Mouse (Mus musculus): Measurements from ENCODE around the gene Cfap69. TPM values are rescaled to one million over a fixed set of nuclear protein-coding genes. Genes with fewer than 3 reads are reported as not detected.

The Cfap69 gene
- total and polyA plus RNA-seq, 2 experiments, result 0.05 to 1.0 TPM

- H3K36me3 ChIP-seq (ENCODE audit: control insufficient read depth, insufficient read depth, low read length), result no peaks in the 10 kb centered on the region
- no peaks in the 10 kb centered on the region for H3K4me1 ChIP-seq (ENCODE audit: control insufficient read depth, insufficient read depth, low read length)
- no peak overlapping the region for H3K9ac ChIP-seq (ENCODE audit: low read depth, low read length)
- H3K27ac ChIP-seq (replicated peaks; ENCODE audit: insufficient read depth, low read depth, low read length), result no peak overlapping the region
- DNase-seq (ENCODE audit: extremely low read depth, low read depth, low spot score), result no peak
- no peak overlapping the region for H3K4me3 ChIP-seq (ENCODE audit: insufficient read depth, low read depth, low read length)
- no peaks in the 10 kb centered on the region for H3K27me3 ChIP-seq (ENCODE audit: control insufficient read depth, insufficient read depth, low read length)
- no peaks in the 10 kb centered on the region for H3K79me2 ChIP-seq (ENCODE audit: control insufficient read depth, insufficient read depth, low read length)
- WGBS, result 84% methylated on average over 3 of the region's 3 CpGs
- TF ChIP-seq CTCF (IDR thresholded peaks at IDR 0.05; ENCODE audit: low read depth, low read length) (no peak), POLR2A (IDR thresholded peaks at IDR 0.05; ENCODE audit: extremely low read depth, insufficient read depth, low read length) (no peak)
These were observed 76.4 kb downstream of the Cfap69 start for GRCm38 (mm10) chr5:5587686-5588085.

GRCm38 (mm10) chr5:5573749-5574317, 90.2 kb downstream of the Cfap69 start, which contains the start of gene Gm8773:
TSS of gene Gm8773 (plus strand) at chr5:5573799.
- no peak within 1 kb of the TSS for H3K4me3 ChIP-seq (ENCODE audit: insufficient read depth, low read depth, low read length)
- no peaks in the 10 kb centered on the region for H3K4me1 ChIP-seq (ENCODE audit: control insufficient read depth, insufficient read depth, low read length)
- no peak within 1 kb of the TSS for H3K9ac ChIP-seq (ENCODE audit: low read depth, low read length)
- H3K79me2 ChIP-seq (ENCODE audit: control insufficient read depth, insufficient read depth, low read length), result no peaks in the 10 kb centered on the region
- DNase-seq (ENCODE audit: extremely low read depth, low read depth, low spot score), result no peak
- WGBS, result 3% methylated on average over 24 of the region's 24 CpGs
- H3K27ac ChIP-seq (replicated peaks; ENCODE audit: insufficient read depth, low read depth, low read length), result no peak within 1 kb of the TSS
- no peaks in the 10 kb centered on the region for H3K36me3 ChIP-seq (ENCODE audit: control insufficient read depth, insufficient read depth, low read length)
- 0 out of 2 replicates have a peak, but pooled peaks cover 3% of the 10 kb centered on the region for H3K27me3 ChIP-seq (ENCODE audit: control insufficient read depth, insufficient read depth, low read length)
- no peak for TF ChIP-seq POLR2A (IDR thresholded peaks at IDR 0.05; ENCODE audit: extremely low read depth, insufficient read depth, low read length)
- TF ChIP-seq CTCF (IDR thresholded peaks at IDR 0.05; ENCODE audit: low read depth, low read length), result no peak

GRCm38 (mm10) chr5:5562435-5562834, 101.6 kb downstream of the Cfap69 start:
- no peak for DNase-seq (ENCODE audit: extremely low read depth, low read depth, low spot score)
- no peak overlapping the region for H3K27ac ChIP-seq (replicated peaks; ENCODE audit: insufficient read depth, low read depth, low read length)
- peaks cover 4% of the 10 kb centered on the region; the same call in 1 of the 2 replicates for H3K4me1 ChIP-seq (ENCODE audit: control insufficient read depth, insufficient read depth, low read length)
- no peaks in the 10 kb centered on the region for H3K27me3 ChIP-seq (ENCODE audit: control insufficient read depth, insufficient read depth, low read length)
- 77% methylated on average over 3 of the region's 3 CpGs for WGBS
- TF ChIP-seq POLR2A (IDR thresholded peaks at IDR 0.05; ENCODE audit: extremely low read depth, insufficient read depth, low read length), result no peak
- no peak for TF ChIP-seq CTCF (IDR thresholded peaks at IDR 0.05; ENCODE audit: low read depth, low read length)
- no peak overlapping the region for H3K9ac ChIP-seq (ENCODE audit: low read depth, low read length)
- H3K79me2 ChIP-seq (ENCODE audit: control insufficient read depth, insufficient read depth, low read length), result no peaks in the 10 kb centered on the region
- no peaks in the 10 kb centered on the region for H3K36me3 ChIP-seq (ENCODE audit: control insufficient read depth, insufficient read depth, low read length)
- H3K4me3 ChIP-seq (ENCODE audit: insufficient read depth, low read depth, low read length), result no peak overlapping the region

GRCm38 (mm10) chr5:5561041-5561706, 102.9 kb downstream of the Cfap69 start:
- peak; percentile 10 for DNase-seq (ENCODE audit: extremely low read depth, low read depth, low spot score)
- TF ChIP-seq CTCF (IDR thresholded peaks at IDR 0.05; ENCODE audit: low read depth, low read length) (peak; percentile 13; the same call in 1 of the 2 replicates), POLR2A (IDR thresholded peaks at IDR 0.05; ENCODE audit: extremely low read depth, insufficient read depth, low read length) (no peak)
- 83% methylated on average over 4 of the region's 4 CpGs for WGBS

GRCm38 (mm10) chr5:5559798-5560197, 104.2 kb downstream of the Cfap69 start:
- H3K36me3 ChIP-seq (ENCODE audit: control insufficient read depth, insufficient read depth, low read length), result peaks cover 4% of the 10 kb centered on the region; the same call in 1 of the 2 replicates
- H3K27me3 ChIP-seq (ENCODE audit: control insufficient read depth, insufficient read depth, low read length), result no peaks in the 10 kb centered on the region
- TF ChIP-seq CTCF (IDR thresholded peaks at IDR 0.05; ENCODE audit: low read depth, low read length) (no peak), POLR2A (IDR thresholded peaks at IDR 0.05; ENCODE audit: extremely low read depth, insufficient read depth, low read length) (no peak)
- no peaks in the 10 kb centered on the region for H3K79me2 ChIP-seq (ENCODE audit: control insufficient read depth, insufficient read depth, low read length)
- 44% methylated on average over 8 of the region's 8 CpGs for WGBS
- no peak overlapping the region for H3K27ac ChIP-seq (replicated peaks; ENCODE audit: insufficient read depth, low read depth, low read length)
- H3K9ac ChIP-seq (ENCODE audit: low read depth, low read length), result peak overlapping the region; percentile 24; the same call in 1 of the 2 replicates
- H3K4me1 ChIP-seq (ENCODE audit: control insufficient read depth, insufficient read depth, low read length), result peaks cover 4% of the 10 kb centered on the region; the same call in 1 of the 2 replicates
- peak overlapping the region; percentile 69 for H3K4me3 ChIP-seq (ENCODE audit: insufficient read depth, low read depth, low read length)
- DNase-seq (ENCODE audit: extremely low read depth, low read depth, low spot score), result no peak

More at GRCm38 (mm10) chr5:5561041-5561706, 102.9 kb downstream of the Cfap69 start:
- Histone ChIP-seq H3K4me3 (ENCODE audit: insufficient read depth, low read depth, low read length) (no peak overlapping the region), H3K36me3 (ENCODE audit: control insufficient read depth, insufficient read depth, low read length) (no peaks in the 10 kb centered on the region), H3K27me3 (ENCODE audit: control insufficient read depth, insufficient read depth, low read length) (no peaks in the 10 kb centered on the region), H3K27ac (replicated peaks; ENCODE audit: insufficient read depth, low read depth, low read length) (no peak overlapping the region), H3K9ac (ENCODE audit: low read depth, low read length) (no peak overlapping the region), H3K79me2 (ENCODE audit: control insufficient read depth, insufficient read depth, low read length) (no peaks in the 10 kb centered on the region), H3K4me1 (ENCODE audit: control insufficient read depth, insufficient read depth, low read length) (peaks cover 4% of the 10 kb centered on the region; the same call in 1 of the 2 replicates)
